Mouse (Mus musculus): Measurements from ENCODE around the gene Fam118a. TPM values are rescaled to one million over a fixed set of nuclear protein-coding genes. Genes with fewer than 3 reads are reported as not detected.

Fam118a gene
- polyA plus RNA-seq, 1 experiment from 2014 or later, result 16.2 TPM

- Histone ChIP-seq H3K4me2 (peak within 1 kb of the TSS; percentile 72), H3K4me3 (ENCODE audit: low read depth, low read length) (peak within 1 kb of the TSS; percentile 74), H3K4me1 (ENCODE audit: control insufficient read depth, insufficient read depth, low read length) (peaks cover 10% of the 10 kb centered on the region), H3K9ac (ENCODE audit: low read depth, low read length) (peak within 1 kb of the TSS; percentile 85), H3K9me3 (replicated peaks; ENCODE audit: control insufficient read depth, low read length) (no peaks in the 10 kb centered on the region), H3K27me3 (ENCODE audit: control insufficient read depth, insufficient read depth, low read length) (no peaks in the 10 kb centered on the region), H3K36me3 (ENCODE audit: control insufficient read depth, insufficient read depth, low read length) (no peaks in the 10 kb centered on the region), H3K27ac (ENCODE audit: low read depth, low read length) (0 out of 2 replicates have a peak within 1 kb of the TSS, but pooled peaks have one; percentile 25)
- WGBS (ENCODE audit: insufficient replicate concordance), result under 1% methylated on average over 50 of the region's 59 CpGs
- peak; percentile 88 for ATAC-seq (replicated peaks; ENCODE audit: insufficient number of reproducible peaks, low FRiP score, low TSS enrichment)
Measured at GRCm38 (mm10) chr15:84987874-84988825, 40.6 kb upstream of the Fam118a start, which contains the start of gene 5031439G07Rik. 5031439G07Rik (minus strand) TSS chr15:84988551.

- WGBS (ENCODE audit: insufficient replicate concordance), result 76% methylated on average over 3 of the region's 3 CpGs
- H3K9me3 ChIP-seq (replicated peaks; ENCODE audit: control insufficient read depth, low read length), result no peaks in the 10 kb centered on the region
- ATAC-seq (replicated peaks; ENCODE audit: insufficient number of reproducible peaks, low FRiP score, low TSS enrichment), result no peak
- no peak overlapping the region for H3K27ac ChIP-seq (ENCODE audit: low read depth, low read length)
- H3K27me3 ChIP-seq (ENCODE audit: control insufficient read depth, insufficient read depth, low read length), result no peaks in the 10 kb centered on the region
- peak overlapping the region; percentile 72; the same call in 1 of the 2 replicates for H3K4me2 ChIP-seq
- H3K9ac ChIP-seq (ENCODE audit: low read depth, low read length), result no peak overlapping the region
- H3K4me1 ChIP-seq (ENCODE audit: control insufficient read depth, insufficient read depth, low read length), result peaks cover 10% of the 10 kb centered on the region
- no peak overlapping the region for H3K4me3 ChIP-seq (ENCODE audit: low read depth, low read length)
- H3K36me3 ChIP-seq (ENCODE audit: control insufficient read depth, insufficient read depth, low read length), result no peaks in the 10 kb centered on the region
Measured at GRCm38 (mm10) chr15:84989098-84989497, 39.6 kb upstream of the Fam118a start.

GRCm38 (mm10) chr15:84989771-84990170, 39.0 kb upstream of the Fam118a start:
- Histone ChIP-seq H3K9ac (ENCODE audit: low read depth, low read length) (no peak overlapping the region), H3K4me1 (ENCODE audit: control insufficient read depth, insufficient read depth, low read length) (peaks cover 10% of the 10 kb centered on the region), H3K36me3 (ENCODE audit: control insufficient read depth, insufficient read depth, low read length) (no peaks in the 10 kb centered on the region), H3K27ac (ENCODE audit: low read depth, low read length) (no peak overlapping the region), H3K9me3 (replicated peaks; ENCODE audit: control insufficient read depth, low read length) (no peaks in the 10 kb centered on the region), H3K27me3 (ENCODE audit: control insufficient read depth, insufficient read depth, low read length) (no peaks in the 10 kb centered on the region), H3K4me3 (ENCODE audit: low read depth, low read length) (no peak overlapping the region), H3K4me2 (no peak overlapping the region)
- ATAC-seq (replicated peaks; ENCODE audit: insufficient number of reproducible peaks, low FRiP score, low TSS enrichment), result no peak
- WGBS (ENCODE audit: insufficient replicate concordance), result 70% methylated on average over 7 of the region's 7 CpGs

GRCm38 (mm10) chr15:84994498-84994897, 34.2 kb upstream of the Fam118a start:
- H3K36me3 ChIP-seq (ENCODE audit: control insufficient read depth, insufficient read depth, low read length), result no peaks in the 10 kb centered on the region
- 7% methylated on average over 6 of the region's 6 CpGs for WGBS (ENCODE audit: insufficient replicate concordance)
- H3K4me1 ChIP-seq (ENCODE audit: control insufficient read depth, insufficient read depth, low read length), result no peaks in the 10 kb centered on the region
- H3K4me3 ChIP-seq (ENCODE audit: low read depth, low read length), result no peak overlapping the region
- H3K4me2 ChIP-seq, result no peak overlapping the region
- H3K9me3 ChIP-seq (replicated peaks; ENCODE audit: control insufficient read depth, low read length), result no peaks in the 10 kb centered on the region
- H3K27me3 ChIP-seq (ENCODE audit: control insufficient read depth, insufficient read depth, low read length), result no peaks in the 10 kb centered on the region; the same call in 1 of the 2 replicates
- H3K27ac ChIP-seq (ENCODE audit: low read depth, low read length), result no peak overlapping the region
- no peak for ATAC-seq (replicated peaks; ENCODE audit: insufficient number of reproducible peaks, low FRiP score, low TSS enrichment)
- H3K9ac ChIP-seq (ENCODE audit: low read depth, low read length), result no peak overlapping the region

GRCm38 (mm10) chr15:84995041-84995440, 33.7 kb upstream of the Fam118a start:
- Histone ChIP-seq H3K36me3 (ENCODE audit: control insufficient read depth, insufficient read depth, low read length) (no peaks in the 10 kb centered on the region), H3K9ac (ENCODE audit: low read depth, low read length) (no peak overlapping the region), H3K27me3 (ENCODE audit: control insufficient read depth, insufficient read depth, low read length) (no peaks in the 10 kb centered on the region; the same call in 1 of the 2 replicates), H3K27ac (ENCODE audit: low read depth, low read length) (no peak overlapping the region), H3K4me1 (ENCODE audit: control insufficient read depth, insufficient read depth, low read length) (no peaks in the 10 kb centered on the region), H3K4me2 (no peak overlapping the region), H3K9me3 (replicated peaks; ENCODE audit: control insufficient read depth, low read length) (no peaks in the 10 kb centered on the region), H3K4me3 (ENCODE audit: low read depth, low read length) (no peak overlapping the region)
- WGBS (ENCODE audit: insufficient replicate concordance), result 24% methylated on average over 6 of the region's 6 CpGs
- ATAC-seq (replicated peaks; ENCODE audit: insufficient number of reproducible peaks, low FRiP score, low TSS enrichment), result no peak

- Histone ChIP-seq H3K9ac (ENCODE audit: low read depth, low read length) (no peak overlapping the region), H3K36me3 (ENCODE audit: control insufficient read depth, insufficient read depth, low read length) (no peaks in the 10 kb centered on the region), H3K27ac (ENCODE audit: low read depth, low read length) (no peak overlapping the region), H3K9me3 (replicated peaks; ENCODE audit: control insufficient read depth, low read length) (no peaks in the 10 kb centered on the region), H3K4me3 (ENCODE audit: low read depth, low read length) (no peak overlapping the region), H3K4me2 (no peak overlapping the region), H3K4me1 (ENCODE audit: control insufficient read depth, insufficient read depth, low read length) (no peaks in the 10 kb centered on the region), H3K27me3 (ENCODE audit: control insufficient read depth, insufficient read depth, low read length) (no peaks in the 10 kb centered on the region; the same call in 1 of the 2 replicates)
- 8% methylated on average over 1 of the region's 1 CpGs for WGBS (ENCODE audit: insufficient replicate concordance)
- ATAC-seq (replicated peaks; ENCODE audit: insufficient number of reproducible peaks, low FRiP score, low TSS enrichment), result no peak
Measured at GRCm38 (mm10) chr15:84995967-84996366, 32.8 kb upstream of the Fam118a start.

GRCm38 (mm10) chr15:84997768-84998454, 30.8 kb upstream of the Fam118a start:
- H3K4me1 ChIP-seq (ENCODE audit: control insufficient read depth, insufficient read depth, low read length), result no peaks in the 10 kb centered on the region
- no peak overlapping the region for H3K27ac ChIP-seq (ENCODE audit: low read depth, low read length)
- H3K4me3 ChIP-seq (ENCODE audit: low read depth, low read length), result no peak overlapping the region
- H3K9ac ChIP-seq (ENCODE audit: low read depth, low read length), result no peak overlapping the region
- WGBS (ENCODE audit: insufficient replicate concordance), result 61% methylated on average over 14 of the region's 14 CpGs
- no peak for ATAC-seq (replicated peaks; ENCODE audit: insufficient number of reproducible peaks, low FRiP score, low TSS enrichment)
- no peaks in the 10 kb centered on the region; the same call in 1 of the 2 replicates for H3K27me3 ChIP-seq (ENCODE audit: control insufficient read depth, insufficient read depth, low read length)
- H3K9me3 ChIP-seq (replicated peaks; ENCODE audit: control insufficient read depth, low read length), result no peaks in the 10 kb centered on the region
- no peak overlapping the region for H3K4me2 ChIP-seq
- no peaks in the 10 kb centered on the region for H3K36me3 ChIP-seq (ENCODE audit: control insufficient read depth, insufficient read depth, low read length)

- Histone ChIP-seq H3K36me3 (ENCODE audit: control insufficient read depth, insufficient read depth, low read length) (no peaks in the 10 kb centered on the region), H3K4me1 (ENCODE audit: control insufficient read depth, insufficient read depth, low read length) (no peaks in the 10 kb centered on the region), H3K27me3 (ENCODE audit: control insufficient read depth, insufficient read depth, low read length) (no peaks in the 10 kb centered on the region; the same call in 1 of the 2 replicates), H3K9me3 (replicated peaks; ENCODE audit: control insufficient read depth, low read length) (no peaks in the 10 kb centered on the region), H3K4me3 (ENCODE audit: low read depth, low read length) (no peak overlapping the region), H3K4me2 (no peak overlapping the region), H3K9ac (ENCODE audit: low read depth, low read length) (no peak overlapping the region), H3K27ac (ENCODE audit: low read depth, low read length) (no peak overlapping the region)
- WGBS (ENCODE audit: insufficient replicate concordance), result 65% methylated on average over 7 of the region's 7 CpGs
- no peak for ATAC-seq (replicated peaks; ENCODE audit: insufficient number of reproducible peaks, low FRiP score, low TSS enrichment)
Measured at GRCm38 (mm10) chr15:84999911-85000310, 28.8 kb upstream of the Fam118a start.
